Mouse (Mus musculus) forebrain, postnatal 0 days (tissue): ENCODE measurements at regions not wholly inside any gene's neighbourhood (a gene's known extent, or its start where the extent isn't known, plus 50 kb on each side); places are given as distances from the start of the nearest gene placed in this dataset.
A peak's percentile ranks its signal among the peaks of the same experiment; 100 is the strongest.
"Not testable (repeated sequence)": the region's sequence is repeated elsewhere in the genome, so short reads cannot be mapped to it uniquely, and the experiment has no call there.

Experiments
- ATAC-seq: fragments of 200-750 bp; cut with Nextera tagmentation; 2 replicates; pipeline ENCODE4 v1.8.0; 2017; ENCODE audit warnings: mild to moderate bottlenecking, moderate library complexity
- DNase-seq: peaks from one replicate; pipeline ENCODE4 v3.0.0-alpha.2; 2015
- H3K27ac ChIP-seq: fragments of 300-500 bp; sonication (generic); 2 replicates; pipeline ENCODE4 v1.5.1; 2014; ENCODE audit warnings: low read depth, mild to moderate bottlenecking, antibody characterized with exemption, low read length, moderate library complexity, mixed read lengths
- H3K27me3 ChIP-seq: fragments of 300-500 bp; sonication (generic); 2 replicates; pipeline ENCODE4 v1.6.1; 2014; ENCODE audit warnings: mild to moderate bottlenecking, low read length, mixed read lengths; ENCODE audit not compliant: insufficient read depth
- H3K36me3 ChIP-seq: fragments of 300-500 bp; sonication (generic); 2 replicates; pipeline ENCODE4 v1.6.1; 2014; ENCODE audit warnings: mild to moderate bottlenecking, moderate library complexity; ENCODE audit not compliant: insufficient read depth
- H3K4me1 ChIP-seq: fragments of 300-500 bp; sonication (generic); 2 replicates; pipeline ENCODE4 v1.6.1; 2014; ENCODE audit warnings: antibody characterized with exemption; ENCODE audit not compliant: insufficient read depth
- H3K4me2 ChIP-seq: fragments of 300-500 bp; sonication (generic); 2 replicates; pipeline ENCODE4 v1.6.1; 2014; ENCODE audit warnings: low read depth, mild to moderate bottlenecking, moderate library complexity
- H3K4me3 ChIP-seq: fragments of 300-500 bp; sonication (generic); 2 replicates; pipeline ENCODE4 v1.5.1; 2014; ENCODE audit warnings: low read depth, low read length, mixed read lengths
- H3K9ac ChIP-seq: fragments of 300-500 bp; sonication (generic); 2 replicates; pipeline ENCODE4 v1.6.1; 2014; ENCODE audit warnings: mild to moderate bottlenecking
- H3K9me3 ChIP-seq: fragments of 300-500 bp; sonication (generic); 2 replicates; pipeline ENCODE4 v1.6.1; 2016; ENCODE audit warnings: low read length
- CTCF ChIP-seq: sonication (generic); IDR thresholded peaks from 2 replicates; pipeline ENCODE4 v1.5.1; 2016; ENCODE audit warnings: antibody characterized with exemption, control low read depth, low read depth
- WGBS: fragments of 180-500 bp; shearing (Covaris S2); extraction: QIAGEN DNeasy Blood & Tissue Kit; methylation state at CpG from one replicate; pipeline ENCODE4 v1.1.7; 2014; 5-methylcytosine and 5-hydroxymethylcytosine counted together

DNA sequence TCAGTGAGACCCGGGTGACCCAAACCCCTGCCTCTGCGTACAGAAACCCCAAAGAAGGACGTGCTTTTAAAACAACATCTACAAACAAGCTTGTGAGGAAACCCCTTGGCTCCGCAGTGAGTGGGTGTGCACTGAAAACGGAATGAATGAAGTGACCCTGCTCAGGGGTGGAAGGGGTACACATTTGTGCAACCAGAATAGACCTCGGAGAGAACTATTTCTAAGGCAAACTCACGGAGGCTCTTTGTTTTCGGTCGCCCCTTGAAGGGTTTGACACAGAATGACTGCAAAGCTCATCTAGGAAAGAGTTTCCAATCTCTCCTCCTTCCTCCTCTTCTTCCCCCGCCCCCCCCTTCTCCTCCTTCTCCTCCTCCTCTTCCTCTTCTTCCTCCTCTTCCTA is 382.5 kb downstream of the Sox9 start:
- H3K9ac ChIP-seq: no peak overlapping the region
- 13% methylated on average over 9 of the region's 10 CpGs for WGBS
- no peak for ATAC-seq
- H3K4me1 ChIP-seq: peaks cover 14% of the 10 kb centered on the region
- no peak for TF ChIP-seq CTCF
- H3K9me3 ChIP-seq: no peaks in the 10 kb centered on the region
- H3K4me2 ChIP-seq: peak overlapping the region; percentile 48
- no peak overlapping the region for H3K27ac ChIP-seq
- DNase-seq: no peak
- H3K4me3 ChIP-seq: peak overlapping the region; percentile 21; the same call in 1 of the 2 replicates
- H3K36me3 ChIP-seq: no peaks in the 10 kb centered on the region
- no peaks in the 10 kb centered on the region for H3K27me3 ChIP-seq

DNA sequence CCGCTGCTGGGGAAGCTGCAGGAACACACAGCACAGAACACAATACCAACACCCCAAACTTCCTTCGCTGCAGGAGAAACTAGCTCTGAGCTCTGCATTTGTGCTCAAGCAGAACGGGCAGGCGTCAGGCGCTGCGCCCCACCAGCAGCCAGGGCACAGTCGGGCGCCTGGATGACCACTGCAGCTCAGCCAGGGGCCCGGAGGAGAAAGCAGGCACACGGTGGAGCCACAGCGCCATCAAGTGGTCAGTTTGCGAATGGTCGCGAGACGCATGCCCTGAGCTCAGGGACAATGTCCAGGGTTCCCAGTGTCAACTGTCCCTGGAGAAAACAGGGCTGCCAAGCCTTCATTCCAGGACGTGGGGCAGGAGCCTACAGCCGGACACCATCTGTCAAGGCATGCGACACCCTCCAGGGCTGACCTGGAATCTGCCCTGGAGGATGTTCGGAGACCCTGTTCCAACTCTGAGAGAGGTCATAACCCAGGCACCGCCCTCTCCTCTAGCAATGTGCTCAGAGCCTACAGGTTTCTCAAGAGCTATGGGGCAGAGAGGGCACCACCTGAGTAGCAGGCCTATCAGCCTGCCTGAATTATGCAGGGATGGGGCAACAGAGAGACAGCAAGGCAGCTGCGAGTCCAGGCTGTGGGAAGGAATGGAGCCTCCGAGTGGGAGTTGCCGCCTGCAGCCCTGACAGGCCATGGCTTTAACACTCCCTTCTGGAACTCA is 383.2 kb downstream of the Sox9 start:
- ATAC-seq: peak; percentile 82
- WGBS: 6% methylated on average over 23 of the region's 23 CpGs
- peak overlapping the region; percentile 18; the same call in 1 of the 2 replicates for H3K9ac ChIP-seq

DNA sequence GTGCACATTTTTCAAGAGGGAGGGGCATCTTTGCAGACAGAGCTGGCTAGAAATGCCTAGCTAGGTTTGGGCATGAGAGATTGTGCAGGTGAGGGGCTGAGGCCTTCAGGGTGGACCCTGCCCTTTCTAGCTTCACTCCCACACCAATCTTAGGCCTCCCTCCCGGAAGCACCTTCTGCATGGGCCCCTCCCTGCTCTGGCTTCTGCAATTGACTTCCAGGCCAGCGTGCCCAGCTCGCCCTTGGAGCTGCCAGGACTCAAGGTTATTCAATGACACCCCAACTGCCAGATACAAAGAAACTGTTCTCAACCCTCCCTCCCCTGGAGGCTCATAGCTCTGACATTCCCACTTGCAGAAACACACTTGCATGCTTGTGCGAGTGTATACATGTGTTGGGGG is 384.5 kb downstream of the Sox9 start:
- TF ChIP-seq CTCF: no peak

More for the DNA sequence above, 383.2 kb downstream of the Sox9 start:
- H3K27me3 ChIP-seq: no peaks in the 10 kb centered on the region
- H3K4me1 ChIP-seq: peaks cover 10% of the 10 kb centered on the region; the same call in 1 of the 2 replicates
- peak overlapping the region; percentile 48 for H3K4me2 ChIP-seq
- no peaks in the 10 kb centered on the region for H3K36me3 ChIP-seq
- H3K4me3 ChIP-seq: peak overlapping the region; percentile 21
- no peak overlapping the region for H3K27ac ChIP-seq
- peak; percentile 100 for TF ChIP-seq CTCF
- no peaks in the 10 kb centered on the region for H3K9me3 ChIP-seq
- DNase-seq: peak; percentile 86

DNA sequence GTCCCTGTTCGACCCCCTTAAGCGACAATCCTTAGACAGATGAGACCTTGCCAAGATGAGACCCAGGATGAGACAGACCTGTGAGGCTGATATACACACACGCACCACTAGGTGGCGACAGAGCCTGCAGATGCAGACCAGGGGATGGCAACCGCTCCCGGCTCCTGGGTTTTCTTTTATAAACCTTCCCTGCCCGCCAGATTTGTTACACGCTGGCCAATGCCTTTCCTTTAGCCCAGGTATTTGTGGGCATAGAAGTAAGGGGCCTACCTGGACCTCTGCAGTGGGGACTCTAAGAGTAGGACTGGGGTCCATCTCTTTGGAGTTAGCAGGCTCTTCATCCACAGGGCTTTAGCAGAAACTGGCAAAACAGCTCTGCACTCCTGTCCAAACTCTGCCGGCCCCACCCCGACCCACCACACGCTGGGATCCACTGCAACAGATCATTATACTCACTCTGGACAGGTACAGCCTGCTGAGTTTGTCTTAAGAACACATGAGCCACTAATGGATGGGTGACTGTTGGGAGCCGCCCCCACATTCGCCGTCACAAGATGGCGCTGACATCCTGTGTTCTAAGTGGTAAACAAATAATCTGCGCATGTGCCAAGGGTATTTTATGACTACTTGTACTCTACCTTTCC is 390.6 kb downstream of the Sox9 start:
- peak overlapping the region; percentile 56 for H3K9ac ChIP-seq
- H3K4me3 ChIP-seq: peak overlapping the region; percentile 49
- TF ChIP-seq CTCF: peak; percentile 94
- peak; percentile 87 for ATAC-seq
- DNase-seq: peak; percentile 94
- no peaks in the 10 kb centered on the region for H3K27me3 ChIP-seq
- 29% methylated on average over 15 of the region's 16 CpGs for WGBS
- peaks cover 6% of the 10 kb centered on the region; the same call in 1 of the 2 replicates for H3K4me1 ChIP-seq
- no peaks in the 10 kb centered on the region for H3K9me3 ChIP-seq
- H3K36me3 ChIP-seq: no peaks in the 10 kb centered on the region
- H3K4me2 ChIP-seq: peak overlapping the region; percentile 68
- peak overlapping the region; percentile 87 for H3K27ac ChIP-seq

More for the DNA sequence above, 384.5 kb downstream of the Sox9 start:
- 65% methylated on average over 4 of the region's 4 CpGs for WGBS
- DNase-seq (no peak), ATAC-seq (no peak)
- no peaks in the 10 kb centered on the region for H3K27me3 ChIP-seq
- H3K9ac ChIP-seq: no peak overlapping the region
- no peak overlapping the region for H3K4me3 ChIP-seq
- peaks cover 10% of the 10 kb centered on the region; the same call in 1 of the 2 replicates for H3K4me1 ChIP-seq
- no peaks in the 10 kb centered on the region for H3K9me3 ChIP-seq
- no peak overlapping the region for H3K4me2 ChIP-seq
- no peak overlapping the region for H3K27ac ChIP-seq
- no peaks in the 10 kb centered on the region for H3K36me3 ChIP-seq

DNA sequence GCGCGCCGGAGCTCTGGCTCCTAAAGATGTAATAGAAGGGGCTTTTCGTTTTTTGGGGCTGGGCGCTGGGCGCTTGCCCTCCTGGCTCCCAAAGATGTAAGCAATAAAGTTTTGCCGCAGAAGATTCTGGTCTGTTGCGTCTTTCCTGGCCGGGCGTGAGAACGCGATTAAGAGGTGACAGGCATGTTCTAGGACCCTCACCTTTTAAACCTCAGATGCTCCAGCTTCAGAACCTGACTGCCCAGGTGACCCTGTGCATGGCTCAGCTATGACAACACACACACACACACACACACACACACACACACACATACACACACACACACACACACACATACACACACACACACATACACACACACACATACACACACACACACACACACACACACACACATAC is 391.3 kb downstream of the Sox9 start:
- not testable (repeated sequence) for H3K36me3 ChIP-seq, H3K4me1 ChIP-seq, DNase-seq, H3K27me3 ChIP-seq, H3K9ac ChIP-seq, ATAC-seq, H3K9me3 ChIP-seq
- H3K4me3 ChIP-seq: peak overlapping the region; percentile 23; the same call in 1 of the 2 replicates
- peak overlapping the region; percentile 36 for H3K4me2 ChIP-seq
- H3K27ac ChIP-seq: 0 out of 2 replicates have a peak overlapping the region, but pooled peaks have one; percentile 35
- 41% methylated on average over 12 of the region's 12 CpGs for WGBS

DNA sequence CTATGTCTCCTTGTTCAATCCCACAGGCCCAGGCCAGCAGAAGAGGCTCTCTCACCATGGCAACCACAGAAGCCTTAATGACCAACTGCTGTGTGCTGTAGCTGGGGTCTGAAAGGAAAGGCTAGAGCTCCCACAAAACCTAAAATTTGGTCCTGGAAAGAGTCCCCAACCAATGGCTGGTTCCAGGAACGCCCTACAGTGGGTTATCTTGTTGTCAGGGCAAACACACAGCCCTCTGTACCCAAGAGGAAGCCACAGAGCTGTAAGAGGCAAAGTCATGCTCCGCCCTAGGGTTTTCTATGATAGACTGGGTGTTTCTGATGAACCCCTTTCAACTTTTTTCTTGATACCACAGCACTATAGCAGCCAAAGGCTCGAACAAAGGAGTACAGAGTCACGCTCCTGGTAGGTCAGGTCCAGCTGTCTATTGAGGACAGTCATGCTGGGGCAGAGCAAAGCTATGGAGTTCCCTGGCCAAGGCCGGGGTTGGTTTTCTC is 392.0 kb downstream of the Sox9 start:
- WGBS: 33% methylated on average over 5 of the region's 5 CpGs
- Histone ChIP-seq H3K4me1 (peaks cover 6% of the 10 kb centered on the region; the same call in 1 of the 2 replicates), H3K4me2 (no peak overlapping the region), H3K27ac (no peak overlapping the region), H3K9ac (no peak overlapping the region), H3K9me3 (no peaks in the 10 kb centered on the region), H3K4me3 (no peak overlapping the region), H3K36me3 (no peaks in the 10 kb centered on the region), H3K27me3 (no peaks in the 10 kb centered on the region)
- peak; percentile 51 for DNase-seq
- ATAC-seq: peak; percentile 28
- no peak for TF ChIP-seq CTCF

DNA sequence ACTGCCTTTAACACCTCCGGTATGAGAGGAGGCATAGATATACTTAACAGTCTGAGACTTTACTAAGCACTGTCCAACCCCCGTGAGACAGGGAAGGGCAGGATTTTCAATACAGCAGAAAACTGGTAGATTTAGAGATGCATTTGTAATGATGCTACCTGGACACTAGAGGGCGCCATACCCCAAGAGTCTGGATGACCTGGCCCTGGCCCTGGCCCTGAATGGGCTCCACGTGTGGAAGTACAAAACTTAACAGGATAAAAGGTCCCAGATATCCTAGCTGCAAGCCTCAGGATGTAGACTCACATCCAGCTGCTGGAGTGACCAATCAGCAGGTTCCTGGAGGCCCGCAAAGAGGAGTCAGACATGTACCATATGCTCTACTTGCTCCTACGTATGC is 393.3 kb downstream of the Sox9 start:
- 37% methylated on average over 6 of the region's 6 CpGs for WGBS
- no peaks in the 10 kb centered on the region for H3K36me3 ChIP-seq

More for the DNA sequence above, 393.3 kb downstream of the Sox9 start:
- no peak for ATAC-seq
- H3K9ac ChIP-seq: no peak overlapping the region
- no peaks in the 10 kb centered on the region for H3K9me3 ChIP-seq
- no peak overlapping the region for H3K4me3 ChIP-seq
- no peaks in the 10 kb centered on the region for H3K27me3 ChIP-seq
- peak; percentile 71 for TF ChIP-seq CTCF
- H3K4me1 ChIP-seq: peaks cover 6% of the 10 kb centered on the region; the same call in 1 of the 2 replicates
- no peak for DNase-seq
- no peak overlapping the region for H3K27ac ChIP-seq
- H3K4me2 ChIP-seq: no peak overlapping the region
